Mouse (Mus musculus) adrenal gland, postnatal 14 days (tissue): ENCODE measurements around the gene Atp6v0b. TPM values are rescaled to one million over a fixed set of nuclear protein-coding genes. Genes with fewer than 3 reads are reported as not detected.

Experiments used
- DNase-seq: peaks from one replicate; pipeline ENCODE4 v3.0.0; 2021; ENCODE audit warnings: mixed read lengths
- long read RNA-seq, 2 experiments: library from polyadenylated mRNA; stranded (forward); transcript quantifications; one replicate each; pipeline ENCODE4 v2.0.0; 2021
- total RNA-seq: library from RNA; stranded (reverse); gene quantifications from 2 replicates; pipeline ENCODE4 v1.2.3, GENCODE M21; 2021

Atp6v0b gene
- 167 and 172 TPM in 2 replicates for total RNA-seq
- long read RNA-seq, experiment 1, transcript Atp6v0b-201 (8 exons, 1,000 nt), result major isoform, 171 of 241 reads
- long read RNA-seq, experiment 1, transcript Atp6v0b-204 (4 exons, 646 nt), result minor isoform, 6 of 241 reads
- long read RNA-seq, experiment 1, partial matches to known transcripts, result 40 of 241 reads
- long read RNA-seq, experiment 1, other reads (novel, unspliced or antisense), result 22 of 241 reads
- long read RNA-seq, experiment 2, transcript Atp6v0b-201 (8 exons, 1,000 nt), result major isoform, 156 of 240 reads
- long read RNA-seq, experiment 2, partial matches to known transcripts, result 48 of 240 reads
- long read RNA-seq, experiment 2, other reads (novel, unspliced or antisense), result 32 of 240 reads

- DNase-seq, result peak; percentile 97
Observed at GRCm38 (mm10) chr4:117887133-117887532, at the start of gene Atp6v0b. Gene Atp6v0b (minus strand): TSS chr4:117887333.

GRCm38 (mm10) chr4:117934081-117934480 is 46.9 kb upstream of the Atp6v0b start:
- no peak for DNase-seq

- DNase-seq, result no peak
Observed at GRCm38 (mm10) chr4:117933248-117933647, 46.1 kb upstream of the Atp6v0b start.

GRCm38 (mm10) chr4:117929391-117929881 is 42.3 kb upstream of the Atp6v0b start, which contains the start of gene Artn:
Gene Artn (minus strand): TSS chr4:117929763.
- peak; percentile 40 for DNase-seq

DNA sequence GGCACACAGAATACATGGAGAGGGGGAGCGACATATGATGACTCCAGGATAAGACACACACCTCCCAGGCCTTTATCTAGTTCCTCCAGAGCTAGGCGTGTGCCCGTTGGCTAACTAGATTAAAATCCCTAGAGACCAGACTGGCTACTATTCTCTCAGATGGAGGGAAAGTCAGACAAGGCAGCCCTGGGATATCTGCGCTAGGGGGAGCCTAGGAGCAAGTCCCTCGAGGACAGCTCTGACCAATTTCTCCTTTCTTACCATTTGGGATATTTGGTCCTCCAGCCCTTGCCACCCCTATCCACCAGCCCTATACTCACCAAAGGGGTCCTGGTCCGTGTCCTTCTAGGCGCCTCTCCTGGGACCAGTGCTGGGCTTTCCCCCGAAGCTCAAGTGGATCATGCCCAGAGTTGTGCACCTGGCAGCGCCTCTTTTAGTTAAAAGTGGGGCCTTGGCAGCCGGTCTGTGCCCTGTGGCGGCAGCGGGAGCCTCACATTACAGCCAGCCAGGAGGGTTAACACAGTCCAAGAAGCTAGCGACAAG is 41.6 kb upstream of the Atp6v0b start:
- peak; percentile 71 for DNase-seq

DNA sequence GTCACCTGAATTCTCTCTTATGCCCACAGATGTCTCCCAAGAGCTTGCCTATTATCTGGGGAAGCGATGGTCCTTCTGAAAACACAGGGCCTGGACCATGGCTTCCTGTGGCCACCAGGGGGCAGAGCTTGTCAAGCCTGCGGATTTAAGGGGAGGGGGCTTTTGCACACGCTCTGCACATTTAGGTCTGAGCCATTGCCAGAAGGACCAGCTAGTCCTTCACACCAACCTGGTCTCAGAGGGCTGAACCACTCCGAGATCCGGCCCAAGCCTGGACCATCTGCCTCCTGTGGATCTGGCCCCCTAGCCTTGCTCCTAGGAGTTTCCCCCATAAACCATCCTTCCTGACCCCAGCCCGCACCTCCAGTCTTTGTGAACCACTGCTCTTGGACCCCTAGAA is 41.1 kb upstream of the Atp6v0b start:
- peak; percentile 37 for DNase-seq

GRCm38 (mm10) chr4:117926545-117927482 is 39.7 kb upstream of the Atp6v0b start:
- DNase-seq, result peak; percentile 62

DNA sequence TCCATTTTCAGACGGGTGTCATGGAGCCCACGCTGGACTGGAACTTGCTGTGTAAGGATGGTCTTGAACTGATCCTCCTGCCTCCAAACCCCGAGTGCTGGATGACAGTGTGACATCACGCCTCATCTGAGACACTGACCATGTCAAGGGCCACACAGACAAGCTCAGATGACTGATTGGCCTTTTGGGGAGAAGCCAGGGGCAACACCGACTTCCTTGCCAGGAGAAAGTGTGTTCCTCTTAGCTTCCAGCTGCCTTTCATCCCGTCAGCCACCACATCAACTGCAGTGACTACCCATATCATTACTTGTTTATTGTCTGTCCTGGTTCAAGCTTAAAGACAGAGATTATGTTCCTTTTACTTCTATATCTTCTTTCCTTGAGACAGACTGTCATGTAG is 37.8 kb upstream of the Atp6v0b start:
- DNase-seq, result no peak

- no peak for DNase-seq
Observed at GRCm38 (mm10) chr4:117923450-117923849, 36.3 kb upstream of the Atp6v0b start.

- no peak for DNase-seq
Observed at GRCm38 (mm10) chr4:117921358-117921757, 34.2 kb upstream of the Atp6v0b start.

DNA sequence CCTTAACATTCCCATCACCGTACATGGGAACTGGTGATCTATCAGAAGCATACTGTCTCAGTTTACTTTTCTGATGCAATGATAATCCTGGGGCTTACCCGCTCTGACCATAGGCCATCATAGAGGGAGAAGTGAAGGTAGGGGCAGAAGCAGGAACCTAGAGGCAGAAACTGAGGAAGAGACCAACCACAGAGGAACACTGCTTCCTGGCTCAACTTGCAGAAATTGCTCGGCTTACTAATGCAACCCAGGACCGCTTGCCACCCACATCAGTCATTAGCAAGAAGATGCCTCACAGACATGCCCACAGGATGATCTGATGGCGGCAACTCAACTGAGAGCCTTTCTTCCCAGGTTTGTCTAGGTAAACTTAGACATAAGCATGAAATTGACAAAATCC is 31.6 kb upstream of the Atp6v0b start:
- DNase-seq, result no peak

DNA sequence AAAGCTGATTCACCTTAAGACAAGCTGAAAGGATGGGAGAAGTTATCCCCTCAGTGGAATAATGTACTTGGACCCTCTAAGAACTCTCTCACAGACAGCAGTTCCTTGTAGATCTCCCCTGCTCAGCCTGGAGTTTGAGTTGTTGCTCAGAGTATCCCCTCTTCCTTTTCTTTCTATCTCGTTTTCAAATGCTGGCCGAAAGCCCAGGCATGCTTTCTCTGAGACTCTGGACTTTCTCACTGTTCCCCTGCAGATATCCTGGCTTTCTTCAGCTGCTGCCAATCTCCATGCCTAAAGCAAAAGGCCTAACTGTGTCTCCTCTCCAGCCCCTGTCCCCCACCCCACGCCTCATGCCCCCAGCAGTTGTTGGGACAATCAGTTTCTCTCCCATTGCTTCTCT is 31.1 kb upstream of the Atp6v0b start:
- DNase-seq, result no peak

DNA sequence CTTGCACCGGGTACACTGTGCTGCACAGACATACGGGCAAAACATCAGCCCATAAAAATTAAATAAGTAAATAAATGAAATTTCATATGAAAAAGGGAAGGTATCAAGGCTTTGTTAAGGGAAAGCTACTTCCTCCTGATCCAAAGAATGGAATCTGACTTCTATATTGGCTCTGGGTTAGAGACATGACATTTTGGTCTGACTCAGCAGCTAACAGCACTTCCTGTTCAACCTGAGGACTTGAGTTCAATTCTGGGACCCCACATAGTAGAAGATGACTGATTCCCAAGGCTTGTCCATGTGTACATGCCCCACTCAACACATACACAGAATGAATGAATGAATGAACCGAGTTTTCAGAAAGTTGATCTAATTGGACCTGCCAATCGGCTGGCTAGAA is 30.7 kb upstream of the Atp6v0b start:
- no peak for DNase-seq

DNA sequence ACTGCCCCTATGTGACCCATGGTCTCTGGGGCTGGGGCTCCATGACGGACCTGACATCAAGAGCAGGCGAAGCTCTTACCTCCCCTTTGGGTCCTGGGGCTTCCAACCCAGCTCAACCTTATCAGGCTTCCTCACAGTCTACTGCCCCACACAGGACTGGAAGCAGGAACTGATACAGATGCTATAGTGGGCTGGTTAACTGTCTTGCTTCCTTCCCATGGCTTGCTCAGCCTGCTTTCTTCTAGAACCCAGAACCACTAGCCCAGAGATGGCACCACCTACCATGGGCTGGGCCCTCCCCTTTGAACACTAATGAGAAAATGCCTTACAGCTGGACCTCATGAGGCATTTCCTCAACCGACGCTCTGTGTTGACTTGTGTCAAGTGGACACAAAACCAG is 30.3 kb upstream of the Atp6v0b start:
- DNase-seq, result no peak

- DNase-seq, result no peak
Observed at GRCm38 (mm10) chr4:117916386-117916785, 29.3 kb upstream of the Atp6v0b start.

- DNase-seq, result no peak
Observed at GRCm38 (mm10) chr4:117915489-117916105, 28.5 kb upstream of the Atp6v0b start.

GRCm38 (mm10) chr4:117914591-117915442 is 27.7 kb upstream of the Atp6v0b start, which contains the start of gene Ipo13:
Gene Ipo13 (minus strand): TSS chr4:117914999.
- DNase-seq, result peak; percentile 95

DNA sequence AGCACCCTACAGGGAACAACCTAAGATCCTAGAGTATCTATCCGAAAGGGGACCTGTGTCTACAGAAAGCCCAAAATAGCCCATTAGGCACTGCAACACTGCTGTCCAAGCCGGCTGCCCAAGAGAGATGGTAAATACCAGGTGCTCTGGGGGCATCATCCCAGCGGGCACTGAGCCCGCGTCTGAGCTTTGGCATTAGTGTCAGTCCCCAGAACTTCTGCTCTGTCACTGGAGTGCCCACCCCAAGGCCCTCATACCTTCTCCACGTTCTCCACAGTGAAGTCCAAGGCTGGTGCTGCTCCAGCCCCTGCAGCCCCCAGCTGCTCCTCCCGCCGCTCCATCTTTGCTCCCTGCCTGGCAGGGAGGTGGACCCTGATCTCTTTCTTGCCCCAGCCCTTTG is 26.9 kb upstream of the Atp6v0b start:
- DNase-seq, result no peak

DNA sequence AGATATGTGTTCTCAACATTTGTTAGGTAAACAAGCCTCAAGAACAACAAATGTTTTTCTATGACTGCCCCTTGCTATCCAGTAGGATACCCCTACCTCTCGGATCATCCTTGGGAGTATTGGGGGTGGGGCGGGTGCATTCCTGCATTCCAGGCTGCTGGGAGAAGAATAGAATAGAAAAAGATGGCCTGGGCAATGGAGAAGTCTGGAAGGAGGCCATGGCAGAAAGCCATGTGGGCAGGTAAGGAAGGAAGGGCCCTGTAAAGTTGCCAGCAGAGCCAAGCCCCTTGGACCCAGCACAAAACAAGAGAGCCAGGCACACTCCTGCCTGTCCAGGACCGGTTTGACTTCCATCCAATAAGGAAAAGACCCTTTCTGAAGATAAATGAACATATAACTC is 26.3 kb upstream of the Atp6v0b start:
- DNase-seq, result no peak

DNA sequence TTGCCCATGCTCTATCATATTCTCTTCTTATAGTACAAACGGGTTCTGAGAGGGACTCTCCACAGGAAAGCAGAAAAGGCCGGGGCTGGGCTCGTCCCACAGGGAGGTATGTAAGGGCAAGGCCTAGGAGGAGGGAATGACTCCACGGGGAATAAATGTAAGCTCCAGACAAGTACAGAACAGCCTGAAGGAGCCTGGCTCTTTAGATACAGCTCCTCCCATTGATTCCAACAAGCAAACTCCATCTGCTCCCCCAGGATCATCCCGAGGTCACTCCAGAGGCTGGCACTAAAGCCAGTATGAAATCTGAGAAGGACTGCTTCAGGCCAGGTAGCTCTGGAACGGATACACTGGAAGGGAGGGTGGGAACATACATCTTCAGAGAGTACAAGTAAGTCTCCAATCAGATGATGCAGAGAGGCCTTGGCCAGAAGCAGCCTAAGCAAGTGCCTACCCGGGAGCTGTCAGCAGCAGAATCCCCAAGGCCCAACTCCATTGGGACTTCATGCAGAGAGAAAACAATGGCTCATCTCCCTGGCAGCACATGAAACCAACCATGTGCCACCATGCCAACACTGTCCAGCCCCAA is 25.6 kb upstream of the Atp6v0b start:
- DNase-seq, result no peak

GRCm38 (mm10) chr4:117912131-117912561 is 25.0 kb upstream of the Atp6v0b start:
- no peak for DNase-seq
